Mouse (Mus musculus): ENCODE measurements around the gene Tomm20. TPM values are rescaled to one million over a fixed set of nuclear protein-coding genes. Genes with fewer than 3 reads are reported as not detected.
"Not testable (repeated sequence)": the region's sequence is repeated elsewhere in the genome, so short reads cannot be mapped to it uniquely, and the experiment has no call there.

The Tomm20 gene
- polyA plus RNA-seq (2015; fragmentation: Nextera tagmentation; extraction: Ambion mirVana): 196 and 200 TPM in 2 replicates

GRCm38 (mm10) chr8:126945730-126946163 lies at the start of gene Tomm20:
Gene Tomm20 (minus strand): TSS chr8:126945844.
- Histone ChIP-seq H3K27ac (replicated peaks) (peak within 1 kb of the TSS; percentile 83), H3K4me2 (peak within 1 kb of the TSS; percentile 98), H3K36me3 (peaks cover 23% of the 10 kb centered on the region), H3K9ac (peak within 1 kb of the TSS; percentile 87), H3K9me3 (no peaks in the 10 kb centered on the region), H3K27me3 (no peaks in the 10 kb centered on the region), H3K4me1 (replicated peaks) (peaks cover 33% of the 10 kb centered on the region), H3K4me3 (peak within 1 kb of the TSS; percentile 94)
- WGBS: under 1% methylated on average over 48 of the region's 48 CpGs
- peak; percentile 93 for ATAC-seq (ENCODE audit: low FRiP score, low read depth)

GRCm38 (mm10) chr8:126994506-126994905 lies 48.9 kb upstream of the Tomm20 start:
- Histone ChIP-seq H3K4me3 (no peak overlapping the region), H3K4me1 (replicated peaks) (no peaks in the 10 kb centered on the region), H3K36me3 (no peaks in the 10 kb centered on the region), H3K4me2 (no peak overlapping the region), H3K9ac (no peak overlapping the region), H3K27me3 (no peaks in the 10 kb centered on the region), H3K9me3 (no peaks in the 10 kb centered on the region), H3K27ac (replicated peaks) (no peak overlapping the region)
- 56% methylated on average over 1 of the region's 1 CpGs for WGBS
- no peak for ATAC-seq (ENCODE audit: low FRiP score, low read depth)

- 78% methylated on average over 5 of the region's 5 CpGs for WGBS
- Histone ChIP-seq H3K27me3 (no peaks in the 10 kb centered on the region), H3K4me1 (replicated peaks) (peaks cover 4% of the 10 kb centered on the region; the same call in 1 of the 2 replicates), H3K4me3 (no peak overlapping the region), H3K4me2 (no peak overlapping the region), H3K9me3 (no peaks in the 10 kb centered on the region), H3K27ac (replicated peaks) (no peak overlapping the region), H3K9ac (no peak overlapping the region), H3K36me3 (no peaks in the 10 kb centered on the region)
- ATAC-seq (ENCODE audit: low FRiP score, low read depth): no peak
Observed at GRCm38 (mm10) chr8:126989363-126990153, 43.9 kb upstream of the Tomm20 start.

GRCm38 (mm10) chr8:126988346-126989006 lies 42.8 kb upstream of the Tomm20 start:
- Histone ChIP-seq H3K4me3 (no peak overlapping the region), H3K9ac (no peak overlapping the region), H3K27ac (replicated peaks) (no peak overlapping the region), H3K4me1 (replicated peaks) (peaks cover 4% of the 10 kb centered on the region; the same call in 1 of the 2 replicates), H3K27me3 (no peaks in the 10 kb centered on the region), H3K4me2 (no peak overlapping the region), H3K36me3 (no peaks in the 10 kb centered on the region), H3K9me3 (no peaks in the 10 kb centered on the region)
- 58% methylated on average over 16 of the region's 16 CpGs for WGBS
- ATAC-seq (ENCODE audit: low FRiP score, low read depth): no peak

GRCm38 (mm10) chr8:126986495-126986894 lies 40.9 kb upstream of the Tomm20 start:
- peak; percentile 54; the same call in 1 of the 2 replicates for ATAC-seq (ENCODE audit: low FRiP score, low read depth)
- H3K9me3 ChIP-seq: no peaks in the 10 kb centered on the region
- H3K4me3 ChIP-seq: no peak overlapping the region
- no peaks in the 10 kb centered on the region for H3K27me3 ChIP-seq
- H3K4me2 ChIP-seq: peak overlapping the region; percentile 36
- no peaks in the 10 kb centered on the region for H3K36me3 ChIP-seq
- no peak overlapping the region for H3K9ac ChIP-seq
- no peak overlapping the region for H3K27ac ChIP-seq (replicated peaks)
- 3% methylated on average over 12 of the region's 12 CpGs for WGBS
- peaks cover 4% of the 10 kb centered on the region; the same call in 1 of the 2 replicates for H3K4me1 ChIP-seq (replicated peaks)

GRCm38 (mm10) chr8:126980046-126980445 lies 34.4 kb upstream of the Tomm20 start:
- WGBS: 70% methylated on average over 5 of the region's 5 CpGs
- Histone ChIP-seq H3K4me1 (replicated peaks) (no peaks in the 10 kb centered on the region), H3K27ac (replicated peaks) (no peak overlapping the region), H3K4me2 (no peak overlapping the region), H3K9me3 (no peaks in the 10 kb centered on the region), H3K27me3 (peaks cover 13% of the 10 kb centered on the region; the same call in 1 of the 2 replicates), H3K36me3 (no peaks in the 10 kb centered on the region), H3K9ac (no peak overlapping the region), H3K4me3 (no peak overlapping the region)
- no peak for ATAC-seq (ENCODE audit: low FRiP score, low read depth)

GRCm38 (mm10) chr8:126979091-126979920 lies 33.7 kb upstream of the Tomm20 start:
- Histone ChIP-seq H3K27me3 (peaks cover 13% of the 10 kb centered on the region; the same call in 1 of the 2 replicates), H3K9me3 (no peaks in the 10 kb centered on the region), H3K4me3 (peak overlapping the region; percentile 17; the same call in 1 of the 2 replicates), H3K4me1 (replicated peaks) (no peaks in the 10 kb centered on the region), H3K36me3 (no peaks in the 10 kb centered on the region), H3K9ac (no peak overlapping the region), H3K4me2 (peak overlapping the region; percentile 36), H3K27ac (replicated peaks) (no peak overlapping the region)
- no peak for ATAC-seq (ENCODE audit: low FRiP score, low read depth)
- 26% methylated on average over 27 of the region's 27 CpGs for WGBS

- H3K27ac ChIP-seq (replicated peaks); H3K4me3 ChIP-seq; ATAC-seq (ENCODE audit: low FRiP score, low read depth); H3K9me3 ChIP-seq; H3K9ac ChIP-seq; H3K4me2 ChIP-seq; H3K36me3 ChIP-seq; H3K4me1 ChIP-seq (replicated peaks): not testable (repeated sequence)
- H3K27me3 ChIP-seq: peaks cover 13% of the 10 kb centered on the region; the same call in 1 of the 2 replicates
- WGBS: 47% methylated on average over 3 of the region's 3 CpGs
Observed at GRCm38 (mm10) chr8:126978535-126978934, 32.9 kb upstream of the Tomm20 start.

- H3K9me3 ChIP-seq: no peaks in the 10 kb centered on the region
- ATAC-seq (ENCODE audit: low FRiP score, low read depth): no peak
- H3K27me3 ChIP-seq: peaks cover 13% of the 10 kb centered on the region; the same call in 1 of the 2 replicates
- H3K9ac ChIP-seq: no peak overlapping the region
- no peaks in the 10 kb centered on the region for H3K36me3 ChIP-seq
- WGBS: 82% methylated on average over 10 of the region's 10 CpGs
- no peaks in the 10 kb centered on the region for H3K4me1 ChIP-seq (replicated peaks)
- no peak overlapping the region for H3K27ac ChIP-seq (replicated peaks)
- no peak overlapping the region for H3K4me3 ChIP-seq
- no peak overlapping the region for H3K4me2 ChIP-seq
Observed at GRCm38 (mm10) chr8:126978028-126978427, 32.4 kb upstream of the Tomm20 start.

- ATAC-seq (ENCODE audit: low FRiP score, low read depth): no peak
- Histone ChIP-seq H3K27ac (replicated peaks) (no peak overlapping the region), H3K36me3 (no peaks in the 10 kb centered on the region), H3K9me3 (no peaks in the 10 kb centered on the region), H3K4me2 (no peak overlapping the region), H3K27me3 (peaks cover 13% of the 10 kb centered on the region; the same call in 1 of the 2 replicates), H3K9ac (no peak overlapping the region), H3K4me1 (replicated peaks) (no peaks in the 10 kb centered on the region), H3K4me3 (no peak overlapping the region)
- 71% methylated on average over 8 of the region's 8 CpGs for WGBS
Observed at GRCm38 (mm10) chr8:126976608-126977348, 31.1 kb upstream of the Tomm20 start.

- 14% methylated on average over 1 of the region's 1 CpGs for WGBS
- no peaks in the 10 kb centered on the region for H3K9me3 ChIP-seq
- H3K27ac ChIP-seq (replicated peaks): no peak overlapping the region
- H3K36me3 ChIP-seq: no peaks in the 10 kb centered on the region
- H3K9ac ChIP-seq: no peak overlapping the region
- 0 out of 2 replicates have a peak, but pooled peaks cover 4% of the 10 kb centered on the region for H3K4me1 ChIP-seq (replicated peaks)
- peaks cover 13% of the 10 kb centered on the region; the same call in 1 of the 2 replicates for H3K27me3 ChIP-seq
- H3K4me3 ChIP-seq: no peak overlapping the region
- H3K4me2 ChIP-seq: no peak overlapping the region
- no peak for ATAC-seq (ENCODE audit: low FRiP score, low read depth)
Observed at GRCm38 (mm10) chr8:126975706-126976105, 30.1 kb upstream of the Tomm20 start.
